Mouse (Mus musculus): ENCODE measurements around the gene Ncam2.

The Ncam2 gene

GRCm38 (mm10) chr16:81675546-81675945, 475.0 kb downstream of the Ncam2 start:
- 80% methylated on average over 1 of the region's 1 CpGs for WGBS

Data from cerebral cortex, adult 2 months (tissue).